ENCODE assay signal across 17 mouse cellular contexts in the genomic region with DNA sequence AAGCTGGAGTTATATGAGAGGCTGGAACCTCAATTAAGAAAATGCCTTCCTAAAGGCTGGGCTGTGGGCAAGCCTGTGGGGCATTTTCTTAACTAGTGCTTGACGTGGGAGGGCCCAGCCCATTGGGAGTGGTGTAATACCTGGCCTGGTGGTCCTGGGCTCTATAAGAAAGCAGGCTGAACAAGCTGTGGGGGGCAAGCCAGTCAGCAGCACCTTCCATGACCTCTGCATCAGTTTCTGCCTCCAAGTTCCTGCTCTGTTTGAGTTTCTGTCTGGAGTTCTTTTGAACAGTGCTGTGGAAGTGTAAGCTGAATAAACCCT. TPM values are rescaled to one million over a fixed set of nuclear protein-coding genes. Genes with fewer than 3 reads are reported as not detected.
DNase-seq lines count a peak whose midpoint lies in the region; ATAC-seq and TF ChIP-seq lines count a peak whose summit lies in the region.
"Had no signal": no experiment of that assay in that cellular context is flagged by ENCODE, and none has a peak within 500 bp of the region (broad histone marks: within the 10 kb centered on the region; RNA-seq: fewer than 3 reads in every experiment).

No protein-coding gene starts in this region.

- no peak for ATAC-seq in lung, embryonic 15.5 days (ENCODE audit: borderline replicate concordance, extremely low read depth, low FRiP score, low TSS enrichment)
- no peak; the same call in 1 of the 2 replicates for ATAC-seq in liver, postnatal 0 days
- ATAC-seq: forebrain, postnatal 0 days had no signal

- H3K4me1 ChIP-seq in kidney, adult 2 months (ENCODE audit: control insufficient read depth, insufficient read depth, low read length) = no peaks in the 10 kb centered on the region
- H3K4me1 ChIP-seq in lung, embryonic 15.5 days = peaks cover 27% of the 10 kb centered on the region
- peaks cover 6% of the 10 kb centered on the region for H3K4me1 ChIP-seq in liver, postnatal 0 days (ENCODE audit: insufficient read depth)

- no peak overlapping the region for H3K4me3 ChIP-seq in kidney, adult 2 months (ENCODE audit: insufficient read depth, low read depth, low read length)
- H3K4me3 ChIP-seq in lung, embryonic 15.5 days = no peak overlapping the region
- H3K4me3 ChIP-seq in liver, postnatal 0 days (ENCODE audit: low read depth, low read length) = no peak overlapping the region
- H3K4me3 ChIP-seq: hindbrain, embryonic 12.5 days had no signal

- peak; percentile 91 for DNase-seq in heart, adult 11 months
- no peak for DNase-seq in heart, adult 8-10 months (ENCODE audit: low spot score)
- DNase-seq in kidney, adult 2 months = no peak
- no peak for DNase-seq in kidney, adult 8-10 months
- DNase-seq in lung, postnatal 14 days = no peak
- DNase-seq in liver, postnatal 0 days = peak; percentile 11
- no peak for DNase-seq in layer of hippocampus, postnatal 36 days
- DNase-seq: cerebellum, postnatal 25 days; forebrain, postnatal 0 days; gastrocnemius, postnatal 10 days; kidney, postnatal 4 days; lung, postnatal 4 days; midbrain, embryonic 14.5 days; right cerebral cortex, postnatal 25 days; thymus, adult 18-20 months had no signal

- no peak overlapping the region for H3K4me2 ChIP-seq in lung, embryonic 15.5 days
- H3K4me2 ChIP-seq in liver, postnatal 0 days (ENCODE audit: low read depth, low read length) = peak overlapping the region; percentile 14; the same call in 1 of the 2 replicates
- H3K4me2 ChIP-seq: hindbrain, embryonic 12.5 days had no signal

- no peaks in the 10 kb centered on the region for H3K9me3 ChIP-seq in lung, embryonic 15.5 days
- peaks cover 4% of the 10 kb centered on the region for H3K9me3 ChIP-seq in liver, postnatal 0 days (ENCODE audit: low read length)

- no peaks in the 10 kb centered on the region for H3K27me3 ChIP-seq in kidney, adult 2 months (replicated peaks; ENCODE audit: control insufficient read depth, insufficient read depth, low read length)
- no peaks in the 10 kb centered on the region for H3K27me3 ChIP-seq in lung, embryonic 15.5 days
- no peaks in the 10 kb centered on the region for H3K27me3 ChIP-seq in liver, postnatal 0 days (ENCODE audit: insufficient read depth, low read length)
- H3K27me3 ChIP-seq: hindbrain, embryonic 12.5 days had no signal

- TF ChIP-seq EP300 in liver, postnatal 0 days (IDR thresholded peaks at IDR 0.05; ENCODE audit: low read depth) = no peak

- no peak overlapping the region for H3K9ac ChIP-seq in lung, embryonic 15.5 days
- H3K9ac ChIP-seq in liver, postnatal 0 days (replicated peaks) = no peak overlapping the region
- H3K9ac ChIP-seq: forebrain, postnatal 0 days; hindbrain, embryonic 12.5 days had no signal

- H3K36me3 ChIP-seq in kidney, adult 2 months (ENCODE audit: control insufficient read depth, insufficient read depth, low read length) = no peaks in the 10 kb centered on the region
- H3K36me3 ChIP-seq in lung, embryonic 15.5 days = no peaks in the 10 kb centered on the region
- no peaks in the 10 kb centered on the region for H3K36me3 ChIP-seq in liver, postnatal 0 days (replicated peaks; ENCODE audit: insufficient read depth, low read length)
- H3K36me3 ChIP-seq: hindbrain, embryonic 12.5 days had no signal

- TF ChIP-seq POLR2A in kidney, adult 2 months (IDR thresholded peaks at IDR 0.05; ENCODE audit: low read depth, low read length) = no peak

- 38% methylated on average over 1 of the region's 1 CpGs for WGBS in kidney, adult 2 months
- 21% methylated on average over 1 of the region's 1 CpGs for WGBS in lung, embryonic 15.5 days
- WGBS in liver, postnatal 0 days (ENCODE audit: insufficient replicate concordance) = 17% methylated on average over 1 of the region's 1 CpGs

- no peak for TF ChIP-seq CTCF in kidney, adult 2 months (conservative IDR thresholded peaks at IDR 0.05; ENCODE audit: insufficient read depth, insufficient read length, low read depth, low read length)
- TF ChIP-seq CTCF in liver, postnatal 0 days (IDR thresholded peaks at IDR 0.05; ENCODE audit: low read depth) = no peak

- H3K27ac ChIP-seq in kidney, adult 2 months (ENCODE audit: insufficient read depth, low read depth, low read length) = 0 out of 2 replicates have a peak overlapping the region, but pooled peaks have one; percentile 8
- H3K27ac ChIP-seq in lung, embryonic 15.5 days = peak overlapping the region; percentile 39
- peak overlapping the region; percentile 73 for H3K27ac ChIP-seq in liver, postnatal 0 days (ENCODE audit: low read depth)
- H3K27ac ChIP-seq: hindbrain, embryonic 12.5 days had no signal

RNA-seq across cellular contexts. Expression of a gene that starts 5.8 kb away (rescaled TPM):
- total RNA-seq in heart, adult 8-10 months (2022) = 100 to 1,000 TPM; 128 to 185 (median 149) TPM
- 52.3 and 57.2 TPM in 2 replicates for polyA plus RNA-seq in kidney, adult 2 months (2012; rRNA removed)
- 107 and 108 TPM in 2 replicates for polyA plus RNA-seq in lung, embryonic 15.5 days (2015; fragmentation: Nextera tagmentation; extraction: Ambion mirVana)
- polyA plus RNA-seq in liver, postnatal 0 days (2015; fragmentation: Nextera tagmentation; extraction: Ambion mirVana) = 8.4 and 8.9 TPM in 2 replicates
- total RNA-seq in layer of hippocampus, postnatal 36 days (2021) = 10 to 100 TPM in 1 of 2 experiments, 1 to 10 TPM in 1; 7.0 to 11.8 TPM

RNA-seq across cellular contexts. Expression of a gene that starts 31.7 kb away (rescaled TPM):
- 10 to 100 TPM; 33.5 to 51.0 (median 41.9) TPM for total RNA-seq in heart, adult 8-10 months (2022)
- 136 and 163 TPM in 2 replicates for polyA plus RNA-seq in kidney, adult 2 months (2012; rRNA removed)
- polyA plus RNA-seq in lung, embryonic 15.5 days (2015; fragmentation: Nextera tagmentation; extraction: Ambion mirVana) = 99.2 and 102 TPM in 2 replicates
- 9.9 and 11.7 TPM in 2 replicates for polyA plus RNA-seq in liver, postnatal 0 days (2015; fragmentation: Nextera tagmentation; extraction: Ambion mirVana)
- 100 to 1,000 TPM; 187 to 193 TPM for total RNA-seq in layer of hippocampus, postnatal 36 days (2021)

RNA-seq across cellular contexts. Expression of a gene that starts 41.6 kb away (rescaled TPM):
- total RNA-seq in heart, adult 8-10 months (2022) = 10 to 100 TPM; 19.9 to 24.1 (median 22.7) TPM
- polyA plus RNA-seq in kidney, adult 2 months (2012; rRNA removed) = 24.0 and 28.0 TPM in 2 replicates
- 1.5 TPM in 2 replicates for polyA plus RNA-seq in lung, embryonic 15.5 days (2015; fragmentation: Nextera tagmentation; extraction: Ambion mirVana)
- 0.83 and 0.86 TPM in 2 replicates for polyA plus RNA-seq in liver, postnatal 0 days (2015; fragmentation: Nextera tagmentation; extraction: Ambion mirVana)
- total RNA-seq in layer of hippocampus, postnatal 36 days (2021) = 10 to 100 TPM; 73.7 to 95.8 TPM

RNA-seq across cellular contexts. Expression of a gene that starts 58.1 kb away (rescaled TPM):
- total RNA-seq in heart, adult 8-10 months (2022) = under 1 TPM in 2 of 4 experiments, not detected in 2; 0.14 to 0.16 TPM
- polyA plus RNA-seq in kidney, adult 2 months (2012; rRNA removed) = 0.19 and 0.27 TPM in 2 replicates
- polyA plus RNA-seq in lung, embryonic 15.5 days (2015; fragmentation: Nextera tagmentation; extraction: Ambion mirVana) = 0.44 and 0.50 TPM in 2 replicates
- 0.07 TPM in 1 of 2 replicates, not detected in the other for polyA plus RNA-seq in liver, postnatal 0 days (2015; fragmentation: Nextera tagmentation; extraction: Ambion mirVana)
- 1 to 10 TPM; 1.4 to 2.5 TPM for total RNA-seq in layer of hippocampus, postnatal 36 days (2021)

Comparison
In these comparisons a context has a peak if more than half of its experiments do, and no peak if none do; other contexts are left out.
1. DNase-seq: peak in heart, adult 11 months (single experiment) and liver, postnatal 0 days (single experiment); none in heart, adult 8-10 months (single experiment), kidney, adult 2 months (single experiment), kidney, adult 8-10 months (0 of 2), lung, postnatal 14 days (single experiment) and layer of hippocampus, postnatal 36 days (0 of 2).
2. H3K27ac ChIP-seq: peak in every context shown above with its lines; median percentile 73 in liver, postnatal 0 days; 39 in lung, embryonic 15.5 days; 8 in kidney, adult 2 months.